Mouse (Mus musculus): Measurements from ENCODE around the gene Pknox2. TPM values are rescaled to one million over a fixed set of nuclear protein-coding genes. Genes with fewer than 3 reads are reported as not detected.
A peak's percentile ranks its signal among the peaks of the same experiment; 100 is the strongest.

Gene Pknox2
- polyA plus RNA-seq, 1 experiment from 2014 or later: 22.8 TPM

DNA sequence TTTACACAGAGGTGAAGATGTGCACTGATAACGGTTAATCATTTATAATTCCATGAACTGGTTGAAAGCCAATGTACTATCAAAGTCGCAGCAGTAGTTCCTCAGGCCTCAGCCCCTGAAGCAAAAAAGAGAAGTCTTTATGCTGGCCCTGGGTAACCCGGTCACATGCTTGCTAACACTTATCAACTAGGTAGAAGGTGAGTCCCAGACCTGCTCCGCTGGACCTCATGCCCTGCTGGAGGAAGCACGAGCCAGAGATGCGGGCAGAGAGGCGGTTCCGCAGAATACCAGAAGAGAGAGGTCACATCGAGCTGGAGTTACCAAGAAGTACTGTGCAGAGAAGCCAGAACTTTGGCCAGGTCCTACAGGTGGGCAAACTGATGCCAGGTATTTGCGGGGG, 65.0 kb downstream of the Pknox2 start:
- peaks cover 2% of the 10 kb centered on the region; the same call in 1 of the 2 replicates for H3K4me1 ChIP-seq (ENCODE audit: control insufficient read depth, insufficient read depth, low read length)
- H3K4me2 ChIP-seq (ENCODE audit: low read depth): no peak overlapping the region
- DNase-seq (ENCODE audit: low spot score): no peak
- no peaks in the 10 kb centered on the region for H3K27me3 ChIP-seq (ENCODE audit: control insufficient read depth, insufficient read depth, low read length)
- H3K9me3 ChIP-seq (ENCODE audit: control insufficient read depth, low read length): no peaks in the 10 kb centered on the region
- no peak for ATAC-seq (ENCODE audit: insufficient read depth, low FRiP score, low TSS enrichment)
- no peak overlapping the region for H3K4me3 ChIP-seq (ENCODE audit: low read depth, low read length)
- WGBS: 95% methylated on average over 10 of the region's 10 CpGs
- H3K36me3 ChIP-seq (ENCODE audit: control insufficient read depth, insufficient read depth, low read length): no peaks in the 10 kb centered on the region
- H3K27ac ChIP-seq (ENCODE audit: low read depth, low read length): no peak overlapping the region
- no peak overlapping the region for H3K9ac ChIP-seq (ENCODE audit: low read length)

DNA sequence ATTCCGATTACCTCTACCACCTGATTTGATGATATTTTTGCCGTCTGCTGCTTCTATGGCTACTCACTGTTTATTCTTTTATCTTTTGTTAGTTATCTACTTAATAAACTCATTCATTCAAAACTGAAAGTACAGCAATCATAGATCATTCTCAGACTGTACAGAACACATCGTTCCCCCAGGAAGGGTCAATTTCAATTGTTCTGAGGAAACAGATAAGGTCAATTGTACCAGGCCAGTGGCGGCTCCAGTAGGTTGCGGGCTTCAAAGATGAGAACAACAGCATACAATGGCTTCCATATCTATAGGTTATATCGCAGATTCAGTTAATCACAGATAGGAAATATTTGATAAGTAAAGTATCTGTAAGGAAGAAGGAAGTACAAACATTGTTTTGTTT, 66.9 kb downstream of the Pknox2 start:
- Histone ChIP-seq H3K9me3 (ENCODE audit: control insufficient read depth, low read length) (no peaks in the 10 kb centered on the region), H3K4me2 (ENCODE audit: low read depth) (no peak overlapping the region), H3K27me3 (ENCODE audit: control insufficient read depth, insufficient read depth, low read length) (no peaks in the 10 kb centered on the region), H3K36me3 (ENCODE audit: control insufficient read depth, insufficient read depth, low read length) (no peaks in the 10 kb centered on the region), H3K4me1 (ENCODE audit: control insufficient read depth, insufficient read depth, low read length) (peaks cover 18% of the 10 kb centered on the region), H3K9ac (ENCODE audit: low read length) (no peak overlapping the region), H3K4me3 (ENCODE audit: low read depth, low read length) (no peak overlapping the region), H3K27ac (ENCODE audit: low read depth, low read length) (no peak overlapping the region)
- ATAC-seq (ENCODE audit: insufficient read depth, low FRiP score, low TSS enrichment): no peak
- 93% methylated on average over 6 of the region's 6 CpGs for WGBS
- no peak for DNase-seq (ENCODE audit: low spot score)

DNA sequence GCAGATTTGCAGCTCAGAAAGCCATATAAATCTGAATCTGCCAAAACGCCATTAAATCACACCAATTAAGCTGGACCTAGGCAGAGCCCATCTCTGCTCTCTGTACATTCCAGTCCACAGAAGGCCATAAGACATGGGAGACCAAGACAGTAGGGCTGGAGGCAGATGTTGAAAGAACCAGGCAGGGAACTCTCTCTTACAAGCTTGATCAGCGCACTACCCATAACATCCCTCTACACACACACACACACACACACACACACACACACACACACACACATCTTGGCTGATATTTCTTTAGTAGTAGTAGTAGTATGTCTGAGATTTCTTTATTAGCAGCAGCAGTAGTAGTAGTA, 70.2 kb downstream of the Pknox2 start:
- Histone ChIP-seq H3K4me3 (ENCODE audit: low read depth, low read length) (no peak overlapping the region), H3K4me2 (ENCODE audit: low read depth) (0 out of 2 replicates have a peak overlapping the region, but pooled peaks have one; percentile 7)

DNA sequence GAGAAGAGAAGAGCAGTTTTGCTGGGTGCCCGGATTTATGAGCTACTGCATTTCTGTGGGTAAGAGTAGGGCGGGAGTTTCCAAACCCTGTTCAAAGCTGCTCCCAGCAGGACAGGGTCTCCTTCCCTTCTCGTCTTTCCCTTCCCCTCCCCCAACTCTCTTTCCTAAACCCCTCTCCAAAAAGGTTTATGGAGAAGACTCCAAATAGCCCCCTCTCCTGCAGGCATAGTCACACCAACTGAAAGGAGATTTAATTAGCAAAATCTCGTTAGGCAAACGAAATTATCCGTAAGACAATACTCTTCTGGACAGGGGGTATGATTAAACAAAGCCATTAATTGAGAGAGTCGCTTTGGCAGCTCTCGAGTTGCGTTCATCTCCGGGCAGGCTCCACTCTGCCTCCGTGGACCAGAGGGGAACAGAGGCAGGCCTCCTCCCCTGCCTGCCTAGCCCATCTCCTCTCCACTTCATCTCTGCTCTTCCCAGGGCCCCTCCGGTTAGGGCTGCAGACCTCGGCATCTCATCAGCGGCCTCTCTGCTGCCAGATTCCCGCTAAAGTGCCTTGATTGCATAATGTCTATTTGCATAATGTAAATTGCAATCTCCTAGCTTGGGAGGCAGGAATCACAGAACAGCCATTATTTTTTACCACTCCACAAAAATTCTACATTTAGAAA, 70.7 kb downstream of the Pknox2 start:
- peak; percentile 56; the same call in 1 of the 2 replicates for ATAC-seq (ENCODE audit: insufficient read depth, low FRiP score, low TSS enrichment)
- WGBS: 4% methylated on average over 15 of the region's 15 CpGs
- H3K4me3 ChIP-seq (ENCODE audit: low read depth, low read length): no peak overlapping the region

More for the DNA sequence above, 70.2 kb downstream of the Pknox2 start:
- ATAC-seq (ENCODE audit: insufficient read depth, low FRiP score, low TSS enrichment) (peak; percentile 39; the same call in 1 of the 2 replicates), DNase-seq (ENCODE audit: low spot score) (no peak)
- no peaks in the 10 kb centered on the region for H3K27me3 ChIP-seq (ENCODE audit: control insufficient read depth, insufficient read depth, low read length)
- no peak overlapping the region for H3K27ac ChIP-seq (ENCODE audit: low read depth, low read length)
- H3K36me3 ChIP-seq (ENCODE audit: control insufficient read depth, insufficient read depth, low read length): no peaks in the 10 kb centered on the region
- 47% methylated on average over 2 of the region's 2 CpGs for WGBS
- H3K9me3 ChIP-seq (ENCODE audit: control insufficient read depth, low read length): no peaks in the 10 kb centered on the region
- H3K9ac ChIP-seq (ENCODE audit: low read length): no peak overlapping the region
- peaks cover 23% of the 10 kb centered on the region for H3K4me1 ChIP-seq (ENCODE audit: control insufficient read depth, insufficient read depth, low read length)

DNA sequence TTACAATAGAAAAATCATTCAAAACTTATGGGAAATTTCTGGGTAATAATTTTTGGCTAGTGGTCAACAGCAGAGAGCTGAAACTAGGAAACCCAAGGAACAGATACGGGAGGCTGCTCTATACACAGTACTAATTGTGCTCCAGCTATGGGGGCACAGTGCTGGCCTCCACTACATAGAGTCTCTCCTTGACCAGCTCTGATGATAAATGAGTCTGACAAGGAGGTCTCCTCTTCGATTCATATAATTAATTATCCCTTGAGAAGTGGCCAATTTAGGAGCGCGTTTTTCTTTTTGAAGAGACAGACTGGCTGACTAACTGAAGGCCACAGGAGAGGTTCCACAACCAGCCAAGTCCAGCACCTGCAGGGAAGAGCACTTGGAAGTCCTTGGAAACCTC, 71.3 kb downstream of the Pknox2 start:
- Histone ChIP-seq H3K4me3 (ENCODE audit: low read depth, low read length) (no peak overlapping the region), H3K27me3 (ENCODE audit: control insufficient read depth, insufficient read depth, low read length) (no peaks in the 10 kb centered on the region), H3K4me2 (ENCODE audit: low read depth) (no peak overlapping the region; the same call in 1 of the 2 replicates), H3K9ac (ENCODE audit: low read length) (no peak overlapping the region), H3K36me3 (ENCODE audit: control insufficient read depth, insufficient read depth, low read length) (no peaks in the 10 kb centered on the region), H3K4me1 (ENCODE audit: control insufficient read depth, insufficient read depth, low read length) (peaks cover 23% of the 10 kb centered on the region), H3K9me3 (ENCODE audit: control insufficient read depth, low read length) (no peaks in the 10 kb centered on the region), H3K27ac (ENCODE audit: low read depth, low read length) (no peak overlapping the region)
- ATAC-seq (ENCODE audit: insufficient read depth, low FRiP score, low TSS enrichment) (0 out of 2 replicates have a peak, but pooled peaks have one; percentile 49), DNase-seq (ENCODE audit: low spot score) (no peak)
- WGBS: 32% methylated on average over 4 of the region's 4 CpGs

More for the DNA sequence above, 70.7 kb downstream of the Pknox2 start:
- Histone ChIP-seq H3K36me3 (ENCODE audit: control insufficient read depth, insufficient read depth, low read length) (no peaks in the 10 kb centered on the region), H3K27me3 (ENCODE audit: control insufficient read depth, insufficient read depth, low read length) (no peaks in the 10 kb centered on the region), H3K9ac (ENCODE audit: low read length) (no peak overlapping the region), H3K4me1 (ENCODE audit: control insufficient read depth, insufficient read depth, low read length) (peaks cover 23% of the 10 kb centered on the region), H3K4me2 (ENCODE audit: low read depth) (peak overlapping the region; percentile 7; the same call in 1 of the 2 replicates), H3K9me3 (ENCODE audit: control insufficient read depth, low read length) (no peaks in the 10 kb centered on the region), H3K27ac (ENCODE audit: low read depth, low read length) (peak overlapping the region; percentile 56; the same call in 1 of the 2 replicates)
- no peak for DNase-seq (ENCODE audit: low spot score)

DNA sequence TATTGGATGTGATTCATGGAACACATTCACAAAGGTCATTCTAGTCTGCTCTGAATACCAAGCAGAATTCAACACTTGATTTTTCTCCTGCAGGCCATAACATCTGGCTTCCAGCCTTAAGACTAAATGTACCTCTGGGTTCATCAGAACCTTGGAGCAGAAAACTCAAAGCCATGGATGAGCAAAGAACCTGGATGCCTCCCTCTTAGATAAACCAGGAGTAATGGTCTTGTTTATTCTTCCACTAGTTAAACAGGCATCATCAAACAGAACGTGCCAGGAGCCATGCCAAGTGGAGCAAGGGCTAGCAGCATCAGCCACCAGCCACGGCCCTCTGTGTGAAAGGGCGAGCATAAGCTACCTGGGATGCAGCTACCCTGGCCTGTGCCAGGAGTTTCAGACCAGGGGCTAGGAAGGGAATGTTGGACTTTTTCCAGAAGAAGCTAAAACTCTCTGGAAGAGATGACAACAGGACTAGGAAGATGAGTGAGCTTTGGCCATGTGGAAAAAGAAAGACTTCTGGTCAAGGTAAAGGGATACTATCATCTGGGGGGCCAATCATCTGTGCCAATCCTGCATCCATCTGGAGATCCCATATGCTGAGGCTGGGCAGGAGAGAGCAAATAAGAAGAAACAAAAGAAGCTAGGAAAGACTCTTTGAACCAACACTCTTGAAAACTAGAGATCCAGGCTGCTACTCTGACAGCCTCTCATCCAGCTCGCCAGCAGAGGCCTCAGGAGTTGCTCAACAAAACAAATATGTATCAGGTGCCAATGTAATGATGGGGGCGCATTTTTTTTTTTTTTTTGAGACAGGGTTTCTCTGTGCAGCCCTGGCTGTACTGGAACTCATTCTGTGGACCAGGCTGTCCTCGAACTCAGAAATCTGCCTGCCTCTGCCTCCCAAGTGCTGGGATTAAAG, 77.6 kb downstream of the Pknox2 start:
- no peak for DNase-seq (ENCODE audit: low spot score)
- Histone ChIP-seq H3K4me3 (ENCODE audit: low read depth, low read length) (no peak overlapping the region), H3K36me3 (ENCODE audit: control insufficient read depth, insufficient read depth, low read length) (no peaks in the 10 kb centered on the region), H3K9ac (ENCODE audit: low read length) (no peak overlapping the region), H3K9me3 (ENCODE audit: control insufficient read depth, low read length) (no peaks in the 10 kb centered on the region), H3K4me2 (ENCODE audit: low read depth) (no peak overlapping the region), H3K27ac (ENCODE audit: low read depth, low read length) (no peak overlapping the region), H3K27me3 (ENCODE audit: control insufficient read depth, insufficient read depth, low read length) (no peaks in the 10 kb centered on the region), H3K4me1 (ENCODE audit: control insufficient read depth, insufficient read depth, low read length) (peaks cover 9% of the 10 kb centered on the region)
- 92% methylated on average over 6 of the region's 6 CpGs for WGBS
- ATAC-seq (ENCODE audit: insufficient read depth, low FRiP score, low TSS enrichment): no peak

DNA sequence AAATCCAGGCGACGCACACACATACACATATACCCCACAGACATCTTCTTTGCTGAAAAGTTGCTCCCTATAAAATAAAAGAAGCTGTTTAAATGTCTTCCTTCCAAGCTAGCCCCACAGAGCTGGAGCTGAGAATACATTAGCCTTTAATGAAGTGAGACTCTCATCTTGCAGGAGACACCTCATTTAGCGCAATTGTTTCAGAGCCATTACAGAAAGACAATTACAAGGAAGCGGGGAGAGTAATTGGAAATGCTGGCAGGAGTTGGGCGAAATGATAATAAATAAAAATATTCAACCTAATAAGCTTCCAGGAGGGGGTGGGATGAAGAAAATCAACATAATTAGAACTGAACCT, 79.8 kb downstream of the Pknox2 start:
- no peak overlapping the region for H3K27ac ChIP-seq (ENCODE audit: low read depth, low read length)
- no peaks in the 10 kb centered on the region for H3K27me3 ChIP-seq (ENCODE audit: control insufficient read depth, insufficient read depth, low read length)
- 72% methylated on average over 5 of the region's 5 CpGs for WGBS
- H3K9me3 ChIP-seq (ENCODE audit: control insufficient read depth, low read length): no peaks in the 10 kb centered on the region
- H3K36me3 ChIP-seq (ENCODE audit: control insufficient read depth, insufficient read depth, low read length): no peaks in the 10 kb centered on the region
- H3K9ac ChIP-seq (ENCODE audit: low read length): no peak overlapping the region
- H3K4me3 ChIP-seq (ENCODE audit: low read depth, low read length): no peak overlapping the region
- DNase-seq (ENCODE audit: low spot score) (no peak), ATAC-seq (ENCODE audit: insufficient read depth, low FRiP score, low TSS enrichment) (no peak)
- H3K4me1 ChIP-seq (ENCODE audit: control insufficient read depth, insufficient read depth, low read length): peaks cover 9% of the 10 kb centered on the region
- no peak overlapping the region for H3K4me2 ChIP-seq (ENCODE audit: low read depth)

DNA sequence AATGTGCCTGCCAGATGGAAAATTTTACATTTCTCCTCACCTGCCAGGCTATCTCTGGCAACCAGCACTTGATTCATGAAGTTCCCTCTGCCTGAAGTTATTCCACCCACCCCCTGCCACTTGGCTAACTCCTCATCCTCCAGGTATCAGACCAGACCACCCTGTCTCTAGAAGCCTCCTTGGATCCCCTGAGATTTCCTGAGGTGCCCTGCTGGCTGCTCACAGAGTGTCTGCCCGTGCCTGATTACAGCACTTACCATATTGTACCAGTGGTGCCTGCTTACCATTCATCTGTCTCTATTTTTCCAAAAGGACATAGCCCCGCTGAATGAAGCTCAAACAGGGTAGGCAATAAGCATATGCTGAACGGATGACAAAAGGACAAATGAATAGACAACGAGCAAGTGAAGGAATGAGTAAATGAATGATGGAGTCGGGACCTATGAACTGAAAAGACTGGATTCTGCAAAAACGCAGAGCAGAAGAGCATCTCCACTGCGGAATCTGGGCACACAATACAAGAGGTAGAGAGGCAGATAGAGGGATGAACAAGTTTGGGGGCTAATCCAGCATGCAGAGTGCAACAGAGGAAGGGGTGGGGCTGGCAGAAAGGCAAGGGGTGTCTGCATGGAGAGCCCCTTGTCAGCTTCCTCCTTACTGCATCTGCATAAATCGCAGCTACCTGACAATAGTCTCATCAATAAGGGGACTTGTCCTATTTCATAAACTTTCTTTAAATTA, 80.3 kb downstream of the Pknox2 start:
- Histone ChIP-seq H3K27me3 (ENCODE audit: control insufficient read depth, insufficient read depth, low read length) (no peaks in the 10 kb centered on the region), H3K4me3 (ENCODE audit: low read depth, low read length) (no peak overlapping the region), H3K4me2 (ENCODE audit: low read depth) (no peak overlapping the region), H3K27ac (ENCODE audit: low read depth, low read length) (no peak overlapping the region), H3K4me1 (ENCODE audit: control insufficient read depth, insufficient read depth, low read length) (peaks cover 9% of the 10 kb centered on the region), H3K9me3 (ENCODE audit: control insufficient read depth, low read length) (no peaks in the 10 kb centered on the region), H3K9ac (ENCODE audit: low read length) (no peak overlapping the region), H3K36me3 (ENCODE audit: control insufficient read depth, insufficient read depth, low read length) (no peaks in the 10 kb centered on the region)
- 64% methylated on average over 8 of the region's 8 CpGs for WGBS
- no peak for ATAC-seq (ENCODE audit: insufficient read depth, low FRiP score, low TSS enrichment)
- DNase-seq (ENCODE audit: low spot score): no peak
